Mouse (Mus musculus) neural tube, embryonic 14.5 days (tissue): ENCODE results near the gene Gm49396. TPM values are rescaled to one million over a fixed set of nuclear protein-coding genes. Genes with fewer than 3 reads are reported as not detected.
A peak's percentile ranks its signal among the peaks of the same experiment; 100 is the strongest.

ENCODE experiments used
- ATAC-seq: fragments of 200-750 bp; cut with Nextera tagmentation; 2 replicates; pipeline ENCODE4 v1.8.0; 2017; ENCODE audit warnings: low read depth, mild to moderate bottlenecking, moderate TSS enrichment, moderate library complexity
- H3K27ac ChIP-seq: fragments of 300-500 bp; sonication (generic); 2 replicates; pipeline ENCODE4 v1.5.1; 2014; ENCODE audit warnings: low read depth, mild to moderate bottlenecking, control low read depth, low read length, moderate library complexity, mixed read lengths
- H3K27me3 ChIP-seq: fragments of 300-500 bp; sonication (generic); 2 replicates; pipeline ENCODE4 v1.6.1; 2014; ENCODE audit warnings: low read length; ENCODE audit not compliant: control insufficient read depth, insufficient read depth
- H3K36me3 ChIP-seq: fragments of 300-500 bp; sonication (generic); 2 replicates; pipeline ENCODE4 v1.6.1; 2014; ENCODE audit warnings: low read length, mixed read lengths; ENCODE audit not compliant: control insufficient read depth, insufficient read depth
- H3K4me1 ChIP-seq: fragments of 300-500 bp; sonication (generic); 2 replicates; pipeline ENCODE4 v1.6.1; 2014; ENCODE audit warnings: low read length; ENCODE audit not compliant: control insufficient read depth, insufficient read depth
- H3K4me2 ChIP-seq: fragments of 300-500 bp; sonication (generic); 2 replicates; pipeline ENCODE4 v1.6.1; 2014; ENCODE audit warnings: mild to moderate bottlenecking, low read depth, low read length, control low read depth
- H3K4me3 ChIP-seq: fragments of 300-500 bp; sonication (generic); 2 replicates; pipeline ENCODE4 v1.5.1; 2014; ENCODE audit warnings: low read depth, low read length, control low read depth, mixed read lengths
- H3K9ac ChIP-seq: fragments of 300-500 bp; sonication (generic); replicated peaks from 2 replicates; pipeline ENCODE4 v1.6.1; 2014; ENCODE audit warnings: low read depth, mild to moderate bottlenecking, control low read depth, low read length, mixed read lengths
- H3K9me3 ChIP-seq: fragments of 300-500 bp; sonication (generic); 2 replicates; pipeline ENCODE4 v1.6.1; 2016; ENCODE audit warnings: low read length; ENCODE audit not compliant: control insufficient read depth
- WGBS: fragments of 180-500 bp; shearing (Covaris S2); extraction: QIAGEN DNeasy Blood & Tissue Kit; methylation state at CpG from one replicate; pipeline ENCODE4 v1.1.7; 2014; 5-methylcytosine and 5-hydroxymethylcytosine counted together
- polyA plus RNA-seq: library from polyadenylated mRNA; unstranded; fragments of >200 nt; fragmentation: Nextera tagmentation; extraction: Ambion mirVana; gene quantifications from 2 replicates; pipeline ENCODE4 v1.2.1, GENCODE M21; 2014

The Gm49396 gene
- polyA plus RNA-seq, 1 experiment from 2014 or later: 8.1 TPM

- no peak overlapping the region for H3K4me2 ChIP-seq
- H3K27ac ChIP-seq: no peak overlapping the region
- no peak overlapping the region for H3K4me3 ChIP-seq
- H3K4me1 ChIP-seq: peaks cover 13% of the 10 kb centered on the region
- H3K36me3 ChIP-seq: peaks cover 20% of the 10 kb centered on the region; the same call in 1 of the 2 replicates
- H3K27me3 ChIP-seq: no peaks in the 10 kb centered on the region
- ATAC-seq: no peak
- 100% methylated on average over 1 of the region's 1 CpGs for WGBS
- H3K9me3 ChIP-seq: no peaks in the 10 kb centered on the region
- H3K9ac ChIP-seq: no peak overlapping the region
These were observed 12.5 kb upstream of the Gm49396 start for GRCm38 (mm10) chr7:30550603-30551002.

- Histone ChIP-seq H3K9me3 (no peaks in the 10 kb centered on the region), H3K9ac (peak overlapping the region; percentile 54), H3K27me3 (no peaks in the 10 kb centered on the region), H3K4me3 (peak overlapping the region; percentile 48), H3K4me2 (peak overlapping the region; percentile 92), H3K27ac (peak overlapping the region; percentile 76), H3K36me3 (peaks cover 20% of the 10 kb centered on the region; the same call in 1 of the 2 replicates), H3K4me1 (peaks cover 13% of the 10 kb centered on the region)
- peak; percentile 71 for ATAC-seq
- WGBS: 2% methylated on average over 10 of the region's 10 CpGs
These were observed 11.6 kb upstream of the Gm49396 start for GRCm38 (mm10) chr7:30551445-30552101.

GRCm38 (mm10) chr7:30552102-30553020 lies 10.8 kb upstream of the Gm49396 start, which contains the start of the genes Hspb6 and Proser3:
TSS of gene Hspb6 (plus strand) at chr7:30552178.
TSS of gene Proser3 (minus strand) at chr7:30552299.
- Histone ChIP-seq H3K9me3 (no peaks in the 10 kb centered on the region), H3K36me3 (peaks cover 27% of the 10 kb centered on the region; the same call in 1 of the 2 replicates), H3K9ac (peak within 1 kb of the TSS; percentile 54), H3K4me1 (peaks cover 13% of the 10 kb centered on the region), H3K4me3 (peak within 1 kb of the TSS; percentile 48), H3K27ac (peak within 1 kb of the TSS; percentile 76), H3K27me3 (no peaks in the 10 kb centered on the region), H3K4me2 (peak within 1 kb of the TSS; percentile 92)
- peak; percentile 95 for ATAC-seq
- WGBS: under 1% methylated on average over 44 of the region's 44 CpGs

DNA sequence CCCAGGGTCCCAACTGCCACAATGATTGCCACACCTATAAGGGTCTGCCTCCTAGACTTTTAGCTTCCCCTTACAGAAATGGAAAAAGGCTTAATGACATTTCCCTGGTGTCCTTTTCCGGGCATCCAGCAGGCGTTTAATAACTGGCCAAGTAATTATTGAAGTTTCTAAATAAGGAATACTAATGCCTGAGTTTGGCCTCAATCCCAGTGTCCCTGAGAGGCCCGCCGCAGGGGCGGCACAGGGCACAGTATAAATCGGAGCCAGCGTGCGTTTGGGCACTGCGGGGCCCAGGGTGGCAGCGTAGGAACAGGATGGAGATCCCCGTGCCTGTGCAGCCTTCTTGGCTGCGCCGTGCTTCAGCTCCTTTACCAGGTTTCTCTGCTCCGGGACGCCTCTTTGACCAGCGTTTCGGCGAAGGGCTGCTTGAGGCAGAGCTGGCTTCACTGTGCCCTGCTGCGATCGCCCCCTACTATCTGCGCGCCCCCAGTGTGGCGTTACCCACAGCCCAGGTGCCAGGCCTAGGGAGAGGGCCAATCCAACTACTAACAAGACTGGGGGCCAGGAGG lies 10.0 kb upstream of the Gm49396 start:
- no peak for ATAC-seq
- Histone ChIP-seq H3K36me3 (peaks cover 27% of the 10 kb centered on the region; the same call in 1 of the 2 replicates), H3K4me1 (peaks cover 13% of the 10 kb centered on the region), H3K4me3 (peak overlapping the region; percentile 48), H3K9me3 (no peaks in the 10 kb centered on the region), H3K27me3 (no peaks in the 10 kb centered on the region), H3K4me2 (peak overlapping the region; percentile 92), H3K9ac (peak overlapping the region; percentile 48), H3K27ac (peak overlapping the region; percentile 76)
- WGBS: 6% methylated on average over 23 of the region's 23 CpGs

- Histone ChIP-seq H3K27ac (no peak overlapping the region), H3K36me3 (peaks cover 27% of the 10 kb centered on the region; the same call in 1 of the 2 replicates), H3K9ac (no peak overlapping the region), H3K4me1 (peaks cover 18% of the 10 kb centered on the region), H3K9me3 (no peaks in the 10 kb centered on the region), H3K4me2 (peak overlapping the region; percentile 92; the same call in 1 of the 2 replicates), H3K4me3 (no peak overlapping the region), H3K27me3 (no peaks in the 10 kb centered on the region)
- WGBS: 82% methylated on average over 22 of the region's 22 CpGs
- no peak for ATAC-seq
These were observed 9.1 kb upstream of the Gm49396 start for GRCm38 (mm10) chr7:30553810-30554584.

DNA sequence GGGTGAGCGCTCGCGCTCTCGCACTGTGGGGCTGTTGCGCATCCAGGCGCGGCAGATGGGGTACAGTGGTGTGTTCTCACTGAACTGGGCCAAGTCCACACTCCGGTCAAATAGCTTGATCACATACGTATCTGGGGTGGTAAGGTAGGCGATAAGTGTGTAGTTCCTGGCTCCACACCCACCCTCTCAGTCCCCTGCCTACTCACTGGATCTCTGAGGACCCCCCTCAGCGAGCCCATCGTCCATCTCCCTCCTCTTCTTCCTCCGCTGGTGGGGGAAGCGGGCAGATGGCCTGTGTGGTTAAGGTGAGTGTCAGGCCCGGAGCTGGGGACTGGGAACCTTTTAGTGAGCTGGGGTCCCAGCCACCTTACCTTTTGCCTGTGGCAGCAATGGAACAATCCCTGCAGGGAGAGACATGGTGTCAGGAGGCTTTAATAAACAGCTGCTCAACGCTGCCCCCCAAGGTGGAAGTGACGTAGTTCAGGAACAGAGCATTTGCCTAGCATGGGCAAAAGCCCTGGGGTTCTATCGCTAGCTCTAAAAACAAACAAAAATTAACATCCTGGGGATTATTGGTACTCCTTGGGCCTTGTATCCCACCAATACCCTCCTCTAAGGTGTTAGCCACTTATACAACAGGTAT lies 6.1 kb upstream of the Gm49396 start:
- H3K27me3 ChIP-seq: no peaks in the 10 kb centered on the region
- H3K9ac ChIP-seq: no peak overlapping the region
- no peak for ATAC-seq
- 96% methylated on average over 18 of the region's 18 CpGs for WGBS
- peaks cover 18% of the 10 kb centered on the region for H3K4me1 ChIP-seq
- H3K9me3 ChIP-seq: no peaks in the 10 kb centered on the region
- no peak overlapping the region for H3K4me2 ChIP-seq
- H3K27ac ChIP-seq: no peak overlapping the region
- no peak overlapping the region for H3K4me3 ChIP-seq
- H3K36me3 ChIP-seq: peaks cover 27% of the 10 kb centered on the region; the same call in 1 of the 2 replicates

GRCm38 (mm10) chr7:30557901-30558514 lies 5.1 kb upstream of the Gm49396 start:
- Histone ChIP-seq H3K4me3 (no peak overlapping the region), H3K9ac (no peak overlapping the region)
- 91% methylated on average over 13 of the region's 13 CpGs for WGBS

More at GRCm38 (mm10) chr7:30557901-30558514, 5.1 kb upstream of the Gm49396 start:
- Histone ChIP-seq H3K4me1 (peaks cover 12% of the 10 kb centered on the region), H3K36me3 (peaks cover 27% of the 10 kb centered on the region; the same call in 1 of the 2 replicates), H3K4me2 (no peak overlapping the region; the same call in 1 of the 2 replicates), H3K27ac (no peak overlapping the region), H3K9me3 (no peaks in the 10 kb centered on the region), H3K27me3 (no peaks in the 10 kb centered on the region)
- no peak for ATAC-seq
